Mouse (Mus musculus) cerebellum, adult (tissue): ENCODE data around the gene Hus1.

Experiments
- ATAC-seq: cut with Nextera tagmentation; 2 replicates; pipeline ENCODE4 v1.9.2; 2017; ENCODE audit warnings: mild to moderate bottlenecking, moderate library complexity, mixed read lengths; ENCODE audit not compliant: insufficient number of reproducible peaks, low FRiP score, low TSS enrichment

The Hus1 gene

DNA sequence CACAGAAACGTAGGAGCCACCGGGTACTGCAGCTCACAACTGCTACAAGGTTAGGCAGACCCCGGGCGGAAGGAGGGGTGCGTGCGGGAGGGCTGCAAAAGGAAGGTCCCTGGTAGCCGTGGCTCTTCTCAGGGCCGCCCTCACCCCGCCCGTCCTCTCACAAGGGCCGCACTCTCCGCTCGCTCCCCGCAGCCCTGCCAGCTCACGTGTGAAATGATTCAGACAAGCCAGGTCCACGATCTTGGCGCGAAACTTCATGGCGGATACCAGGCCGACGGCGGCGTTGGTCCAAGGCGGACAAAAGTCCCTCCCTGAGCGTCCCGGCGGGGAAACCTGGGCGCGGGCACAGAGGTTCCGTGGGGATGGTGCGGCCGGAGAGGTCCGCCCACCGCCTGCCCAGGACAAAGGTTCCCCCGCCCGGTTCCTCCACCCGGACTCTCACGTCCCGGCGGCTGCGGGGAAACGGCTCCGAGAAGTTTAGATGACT, at the start of gene Hus1:
TSS of gene Hus1 (minus strand) at position 339 of the 487 bp plus-strand sequence.
- peak; percentile 96 for ATAC-seq

DNA sequence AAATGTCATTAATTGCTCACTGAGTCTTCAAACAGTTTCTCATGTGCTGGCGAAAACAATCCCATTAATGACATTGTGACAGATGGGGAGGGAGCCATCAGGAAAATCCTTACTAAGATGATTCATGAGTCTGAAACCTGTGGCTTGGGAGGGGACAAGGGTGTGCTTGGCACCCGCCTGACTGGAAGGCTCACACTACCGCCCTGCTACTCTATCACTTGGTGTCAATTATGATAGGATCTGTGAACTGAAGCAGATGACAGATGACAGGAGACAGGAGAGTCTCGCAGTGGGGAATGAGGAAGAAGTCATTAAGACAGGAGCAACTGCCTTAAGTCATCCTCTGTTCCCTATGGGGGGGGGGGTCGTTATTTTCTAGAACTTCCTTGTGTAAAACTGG, 49.5 kb upstream of the Hus1 start:
- no peak for ATAC-seq

- ATAC-seq, result no peak
Measured at GRCm38 (mm10) chr11:9060029-9060428, 49.0 kb upstream of the Hus1 start.

GRCm38 (mm10) chr11:9057711-9058110, 46.7 kb upstream of the Hus1 start:
- no peak for ATAC-seq

GRCm38 (mm10) chr11:9056937-9057336, 45.9 kb upstream of the Hus1 start:
- ATAC-seq, result no peak

DNA sequence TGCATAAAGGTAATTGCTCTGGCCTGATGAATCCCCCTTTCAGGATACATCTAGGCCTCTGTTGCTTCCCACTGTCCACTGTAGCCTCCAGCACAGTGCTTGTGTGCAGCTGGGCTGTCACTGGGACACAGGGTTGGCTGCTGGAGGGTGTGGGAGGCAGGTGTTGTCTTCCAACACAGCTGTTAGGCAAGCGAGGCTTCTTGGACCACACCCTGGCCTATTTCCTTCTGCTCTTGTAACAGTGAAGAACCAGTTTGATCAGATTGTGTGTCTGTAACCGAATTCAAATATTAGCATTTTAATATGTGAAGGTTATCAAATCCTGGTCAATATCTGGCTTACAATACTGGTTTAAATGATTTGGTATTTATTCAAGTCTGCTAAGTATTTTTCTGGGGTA, 40.9 kb upstream of the Hus1 start:
- no peak for ATAC-seq

GRCm38 (mm10) chr11:9050241-9050640, 39.2 kb upstream of the Hus1 start:
- no peak for ATAC-seq

DNA sequence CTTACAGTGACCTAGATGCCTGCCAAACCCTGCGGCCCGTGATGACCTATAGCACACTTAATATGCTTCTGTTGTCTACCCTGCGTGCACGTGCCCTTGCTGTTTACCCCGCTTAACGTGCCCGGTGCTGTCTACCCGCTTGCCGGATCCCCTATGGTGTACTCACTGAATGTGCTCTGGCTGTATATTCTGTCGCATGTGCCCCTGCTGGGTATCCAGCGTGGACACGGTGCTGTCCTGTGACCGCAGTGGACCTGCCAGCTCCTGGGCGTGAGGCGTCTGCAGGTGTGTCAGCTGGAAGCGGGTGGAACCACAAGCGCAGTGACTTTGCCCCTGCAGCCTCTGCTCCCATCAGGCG, 37.7 kb upstream of the Hus1 start, which contains the start of gene Sun3:
TSS of gene Sun3 (minus strand) at position 289 of the 358 bp plus-strand sequence.
- peak; percentile 36 for ATAC-seq

- peak; percentile 85; the same call in 1 of the 2 replicates for ATAC-seq
Measured at GRCm38 (mm10) chr11:9048011-9048702, 37.2 kb upstream of the Hus1 start, which contains the start of gene Gm11992. Gene Gm11992 (plus strand): TSS chr11:9048594.

DNA sequence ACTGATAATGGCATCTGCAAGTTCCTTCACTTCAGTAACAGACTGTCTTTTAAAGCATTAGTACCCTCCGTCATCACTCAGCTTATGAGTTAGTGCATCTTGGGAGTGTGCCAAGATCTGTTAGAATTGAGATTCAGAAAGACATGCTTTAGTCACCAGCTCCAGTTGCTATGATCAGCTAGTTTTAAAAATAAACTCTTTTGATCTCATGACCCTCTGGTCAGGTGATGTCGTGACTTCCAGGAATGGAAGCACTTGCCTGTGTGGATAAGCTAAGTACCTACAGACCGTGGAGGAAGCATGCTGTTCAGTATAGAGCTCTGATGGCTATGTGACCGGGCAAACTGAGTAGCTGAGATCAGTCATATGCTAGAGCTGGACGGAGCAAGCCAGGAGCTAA, 36.1 kb upstream of the Hus1 start:
- ATAC-seq, result no peak

DNA sequence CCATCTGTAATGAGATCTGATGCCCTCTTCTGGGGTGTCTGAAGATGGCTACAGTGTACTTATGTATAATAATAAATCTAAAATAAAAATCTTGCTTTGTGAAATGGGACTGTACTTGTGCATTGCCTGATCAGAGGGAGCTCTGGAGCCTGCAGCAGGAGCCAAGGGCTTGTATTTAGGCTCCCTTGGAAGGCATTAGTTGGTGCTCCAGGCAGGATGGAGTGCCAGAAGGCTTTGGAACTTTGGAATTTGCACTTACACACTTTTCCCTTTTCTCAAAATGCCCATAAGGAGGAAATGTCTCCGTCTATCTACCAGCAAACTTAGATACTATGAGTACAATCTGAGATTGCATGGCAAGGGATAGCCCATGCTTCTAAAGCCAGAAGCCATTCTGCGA, 35.6 kb upstream of the Hus1 start:
- no peak for ATAC-seq

DNA sequence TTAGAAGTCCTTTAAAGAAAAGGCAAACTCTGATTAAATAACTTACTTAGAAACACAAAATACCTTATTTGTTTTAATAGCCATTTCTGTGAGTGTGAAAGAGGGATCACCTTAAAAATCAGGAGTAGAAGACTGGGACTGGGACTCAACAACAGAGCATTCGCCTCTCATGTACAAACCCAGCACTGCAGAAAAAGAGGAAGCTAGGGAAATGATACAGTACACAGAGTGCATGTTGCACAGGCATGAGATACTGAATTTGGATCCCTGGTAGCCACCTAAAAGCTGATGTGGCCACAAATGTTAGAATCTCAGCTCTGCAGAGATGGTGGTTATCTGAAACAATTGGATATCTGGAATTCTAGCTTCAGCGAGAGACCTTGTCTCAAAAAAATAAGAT, 20.5 kb upstream of the Hus1 start:
- no peak for ATAC-seq

DNA sequence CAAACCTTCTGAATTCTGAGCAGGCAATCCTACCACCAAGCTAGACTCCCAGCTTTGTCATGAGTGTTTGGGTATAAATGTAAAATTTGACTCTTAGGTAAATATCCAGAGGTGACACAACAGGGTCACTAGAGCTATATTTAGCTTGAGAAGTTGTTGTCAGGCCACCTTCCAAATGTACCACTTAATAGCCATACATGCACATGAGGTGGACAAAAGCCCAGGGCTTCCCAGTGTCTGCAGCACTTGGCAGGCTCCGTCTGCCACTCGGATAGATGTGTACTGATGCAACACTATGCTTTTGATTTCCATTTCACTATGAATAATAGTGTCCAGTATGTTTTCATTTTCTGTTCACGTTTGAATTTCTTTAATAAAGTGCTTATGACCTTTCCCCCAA, 14.2 kb upstream of the Hus1 start:
- ATAC-seq, result no peak

DNA sequence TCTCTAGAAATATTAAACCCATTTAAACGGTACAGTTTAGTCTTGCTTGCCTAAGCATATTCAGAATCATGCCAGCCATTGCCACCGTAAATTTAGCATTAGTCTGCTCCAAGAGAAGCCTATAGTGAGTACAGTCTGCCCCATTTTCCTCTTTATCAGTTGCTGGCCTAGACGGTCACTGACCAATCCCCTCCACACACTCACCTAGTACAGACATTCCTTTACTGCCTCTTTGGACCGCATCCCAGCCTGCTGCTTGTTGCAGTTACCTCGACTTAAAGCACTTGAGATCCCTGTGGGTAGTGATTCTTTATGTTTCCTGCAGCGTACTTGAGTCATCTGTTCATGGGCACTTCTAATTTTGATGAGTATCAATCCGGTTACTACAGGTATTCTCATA, 13.8 kb upstream of the Hus1 start:
- ATAC-seq, result no peak

DNA sequence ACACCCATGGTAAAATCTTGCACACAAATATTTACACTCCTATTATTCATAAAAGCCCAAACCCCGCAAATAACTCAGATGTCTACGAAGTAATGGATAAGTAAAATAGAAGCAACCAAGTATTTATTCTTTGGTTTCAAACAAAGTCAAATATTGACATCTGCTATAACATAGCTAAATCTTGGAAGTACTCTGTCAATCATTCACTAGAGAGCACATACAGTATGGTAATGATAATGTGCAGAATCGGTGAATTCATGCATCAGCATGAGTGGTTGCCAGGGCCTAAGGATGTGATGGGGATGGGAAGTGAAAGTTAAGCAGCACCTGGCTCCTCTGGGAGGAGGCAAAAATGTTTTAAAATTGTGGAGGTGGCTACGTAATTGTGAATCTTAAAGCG, 9.2 kb upstream of the Hus1 start:
- no peak for ATAC-seq

GRCm38 (mm10) chr11:9018491-9019267, 7.7 kb upstream of the Hus1 start:
- ATAC-seq, result no peak

DNA sequence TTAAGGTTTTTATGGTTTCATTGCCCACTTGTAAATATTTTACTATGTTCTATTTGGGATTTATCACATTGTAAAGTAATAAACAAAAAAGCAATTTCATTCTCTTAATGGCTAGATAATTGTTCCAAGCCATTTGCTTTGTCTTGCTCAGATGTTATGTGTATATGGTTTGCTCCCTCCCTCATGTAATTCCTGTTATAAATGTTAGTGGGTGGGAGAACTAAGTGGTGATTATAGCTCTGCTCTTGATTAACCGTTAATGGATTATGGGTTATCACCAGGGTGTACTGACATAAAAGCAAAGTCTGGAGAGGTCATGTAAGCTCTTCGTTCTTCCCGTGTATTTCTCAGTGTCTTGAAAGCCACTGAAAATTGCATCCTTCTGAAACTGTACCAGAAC, 3.7 kb upstream of the Hus1 start:
- no peak for ATAC-seq

DNA sequence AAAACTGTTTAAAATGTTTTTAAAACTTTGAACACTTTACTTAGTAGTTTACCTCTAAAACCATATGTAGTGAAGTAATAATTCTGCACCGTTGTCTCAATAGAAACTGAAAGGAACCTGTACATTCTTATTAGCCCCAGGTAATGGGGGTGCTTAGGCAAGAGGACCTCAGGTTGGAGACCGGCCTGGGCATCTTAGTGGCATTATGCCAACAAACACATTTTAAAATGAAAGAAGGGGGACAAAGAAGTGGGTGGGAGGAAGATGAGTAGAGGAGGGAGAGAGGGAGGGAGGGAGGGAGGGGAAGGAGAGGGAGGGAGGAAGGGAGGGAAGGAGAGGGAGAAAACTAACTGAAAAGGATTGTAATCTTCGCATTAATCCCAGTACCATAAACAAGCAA, 357 bp upstream of the Hus1 start:
- peak; percentile 37; the same call in 1 of the 2 replicates for ATAC-seq

- ATAC-seq, result peak; percentile 43
Measured at GRCm38 (mm10) chr11:9010416-9010815, 575 bp downstream of the Hus1 start.

DNA sequence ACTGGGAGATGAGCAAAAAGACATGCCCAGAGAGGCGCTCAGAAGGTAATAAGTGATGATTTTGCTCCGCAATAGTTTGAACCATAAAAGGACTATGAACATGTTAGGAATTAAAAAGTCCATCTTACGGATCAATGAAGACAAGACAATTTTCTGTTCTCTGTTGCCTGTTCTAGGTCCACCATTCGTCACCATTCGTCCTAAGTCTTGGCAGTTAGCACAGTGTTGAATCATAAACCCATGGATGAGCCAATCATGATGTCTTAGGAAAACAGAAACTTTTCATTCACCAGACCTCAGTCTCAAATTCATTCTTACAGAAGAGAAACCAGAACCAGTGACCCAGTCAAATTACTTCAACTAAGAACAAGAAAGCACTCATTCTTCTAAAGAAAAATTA, 2.2 kb downstream of the Hus1 start:
- no peak for ATAC-seq

DNA sequence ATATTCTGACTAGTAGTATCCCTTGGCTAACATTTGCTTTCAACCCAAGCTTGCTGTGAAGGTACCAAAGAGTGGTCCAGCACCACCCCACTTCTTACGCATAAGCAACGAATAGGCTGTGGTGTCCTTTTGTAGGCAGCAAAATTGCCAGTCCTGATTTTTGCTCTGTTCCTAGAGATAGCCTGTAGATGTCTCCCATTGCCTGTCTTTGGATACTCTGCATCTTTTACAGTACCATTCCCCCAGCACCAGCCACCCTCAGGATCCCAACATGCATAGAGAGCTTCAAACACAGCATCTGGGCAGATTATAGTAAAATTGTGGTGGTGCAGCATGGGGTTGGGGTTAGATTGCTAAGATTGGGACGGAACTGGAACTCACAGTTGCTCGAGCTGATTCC, 22.9 kb downstream of the Hus1 start:
- no peak for ATAC-seq

DNA sequence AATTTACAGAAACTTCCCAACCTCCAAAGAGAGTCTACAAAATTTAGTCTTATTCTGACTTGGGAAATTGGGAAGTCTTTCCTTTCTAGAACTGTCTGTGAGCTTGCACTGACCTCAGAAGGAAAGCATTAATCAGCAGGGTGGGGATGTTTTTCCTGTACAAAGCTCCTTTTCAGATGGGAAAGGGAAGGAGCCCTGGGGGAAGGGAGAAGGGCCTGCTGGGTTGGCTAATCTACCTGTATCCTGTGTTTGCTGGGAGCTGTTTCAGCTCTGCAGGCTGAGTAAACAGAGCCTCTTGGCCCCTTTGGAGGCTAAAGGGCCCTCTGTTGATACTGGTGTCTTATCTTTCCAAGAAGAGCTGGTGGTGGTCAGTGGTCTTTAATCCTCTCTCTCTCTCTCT, 24.9 kb downstream of the Hus1 start:
- ATAC-seq, result no peak
